Mouse (Mus musculus) lung, adult 18-20 months (tissue): ENCODE data around the gene Olfr315.
"Not testable (repeated sequence)": the region's sequence is repeated elsewhere in the genome, so short reads cannot be mapped to it uniquely, and the experiment has no call there.

Experiments
- DNase-seq, 2 experiments: peaks; one replicate each; pipeline ENCODE4 v3.0.0; 2022; ENCODE audit warnings: mixed read lengths in 2 of 2

Gene Olfr315

DNA sequence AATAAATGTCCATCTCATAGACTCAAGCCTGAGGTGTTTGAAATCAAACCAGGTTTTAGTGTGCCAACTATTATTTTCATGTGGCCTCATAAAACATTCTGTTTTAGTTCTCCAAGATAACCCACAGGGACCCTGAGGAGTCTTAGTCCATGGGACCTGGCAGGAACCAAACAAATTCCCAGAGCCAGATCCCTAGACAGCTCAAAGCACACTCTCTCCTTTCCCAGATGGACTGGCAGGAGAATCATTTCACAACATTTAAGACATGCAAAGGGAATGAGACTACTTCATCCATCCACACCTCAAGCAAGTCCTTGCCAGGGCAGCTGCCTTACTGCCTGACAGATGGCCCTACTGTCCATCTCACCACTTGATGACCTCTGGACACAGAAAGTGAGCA, 55.9 kb downstream of the Olfr315 start, which contains the start of gene Olfr312:
Gene Olfr312, plus strand, starts transcription at position 301 of the 400 bp plus-strand sequence.
- not testable (repeated sequence) for DNase-seq

DNA sequence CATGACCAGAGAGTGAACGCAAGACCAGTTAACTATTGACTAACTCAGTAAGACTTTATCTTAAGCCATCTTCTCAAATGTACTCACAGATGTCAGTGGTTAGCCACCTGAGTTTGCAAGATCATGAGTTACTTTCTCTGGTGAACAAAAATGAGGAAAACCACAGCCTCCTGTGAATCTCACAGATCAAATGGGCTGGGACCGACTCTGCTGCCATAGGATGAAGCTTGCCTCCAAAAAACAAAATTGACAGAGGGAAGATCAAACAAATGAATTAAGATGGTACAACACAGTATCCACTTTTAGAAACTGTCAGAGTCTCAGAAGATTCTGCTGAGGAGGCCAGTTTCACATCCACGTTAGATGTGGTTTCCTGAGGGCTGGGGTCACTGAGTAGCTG, 56.8 kb downstream of the Olfr315 start:
- no peak for DNase-seq
